Mouse (Mus musculus) stomach, embryonic 16.5 days (tissue): ENCODE measurements at regions not wholly inside any gene's neighbourhood (a gene's known extent, or its start where the extent isn't known, plus 50 kb on each side); places are given as distances from the start of the nearest gene placed in this dataset.
"Not testable (repeated sequence)": the region's sequence is repeated elsewhere in the genome, so short reads cannot be mapped to it uniquely, and the experiment has no call there.

Experiments
- ATAC-seq: fragments of 200-750 bp; cut with Nextera tagmentation; 2 replicates; pipeline ENCODE4 v1.8.0; 2017; ENCODE audit warnings: moderate number of reproducible peaks, moderate TSS enrichment; ENCODE audit not compliant: insufficient read depth, low FRiP score
- H3K27ac ChIP-seq: fragments of 300-500 bp; sonication (generic); 2 replicates; pipeline ENCODE4 v1.5.1; 2014; ENCODE audit warnings: low read length
- H3K27me3 ChIP-seq: fragments of 300-500 bp; sonication (generic); 2 replicates; pipeline ENCODE4 v1.6.1; 2014; ENCODE audit warnings: low read length, control low read depth, mixed read lengths; ENCODE audit not compliant: control insufficient read depth, insufficient read depth
- H3K36me3 ChIP-seq: fragments of 300-500 bp; sonication (generic); 2 replicates; pipeline ENCODE4 v1.6.1; 2014; ENCODE audit warnings: low read length; ENCODE audit not compliant: control insufficient read depth, insufficient read depth
- H3K4me1 ChIP-seq: fragments of 300-500 bp; sonication (generic); 2 replicates; pipeline ENCODE4 v1.6.1; 2014; ENCODE audit warnings: low read length, control low read depth, mixed read lengths; ENCODE audit not compliant: control insufficient read depth, insufficient read depth
- H3K4me2 ChIP-seq: fragments of 300-500 bp; sonication (generic); 2 replicates; pipeline ENCODE4 v1.6.1; 2014; ENCODE audit warnings: low read depth, low read length, mixed read lengths
- H3K4me3 ChIP-seq: fragments of 300-500 bp; sonication (generic); replicated peaks from 2 replicates; pipeline ENCODE4 v1.5.1; 2014; ENCODE audit warnings: mild to moderate bottlenecking, low read length
- H3K9ac ChIP-seq: fragments of 300-500 bp; sonication (generic); 2 replicates; pipeline ENCODE4 v1.6.1; 2014; ENCODE audit warnings: low read length
- H3K9me3 ChIP-seq: fragments of 300-500 bp; sonication (generic); replicated peaks from 2 replicates; pipeline ENCODE4 v1.6.1; 2016; ENCODE audit warnings: low read length, control low read depth; ENCODE audit not compliant: control insufficient read depth
- WGBS: fragments of 180-500 bp; shearing (Covaris S2); extraction: QIAGEN DNeasy Blood & Tissue Kit; methylation state at CpG from one replicate; pipeline ENCODE4 v1.1.7; 2014; 5-methylcytosine and 5-hydroxymethylcytosine counted together

DNA sequence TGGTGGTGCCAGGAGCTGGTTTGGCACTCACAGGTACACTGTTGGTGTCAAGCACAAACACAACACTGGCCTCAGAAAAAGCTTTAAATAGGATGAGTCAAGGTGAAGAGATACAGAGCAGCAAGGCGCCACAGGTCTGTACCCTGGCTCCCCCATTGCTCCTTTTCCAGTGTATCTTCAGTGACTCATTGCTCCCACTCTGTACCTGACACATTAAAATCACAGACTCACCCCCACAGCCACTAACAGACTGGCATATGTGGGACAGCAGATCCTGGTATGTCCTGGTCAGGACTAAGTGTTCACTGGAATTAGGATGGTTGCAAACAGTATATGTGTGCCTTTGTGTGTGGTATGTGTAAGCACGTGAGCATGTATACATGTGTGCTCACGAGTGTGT, 226.5 kb downstream of the 1810013L24Rik start:
- Histone ChIP-seq H3K9ac (no peak overlapping the region), H3K4me1 (no peaks in the 10 kb centered on the region), H3K27ac (no peak overlapping the region), H3K4me2 (no peak overlapping the region), H3K4me3 (no peak overlapping the region), H3K36me3 (no peaks in the 10 kb centered on the region), H3K27me3 (no peaks in the 10 kb centered on the region), H3K9me3 (no peaks in the 10 kb centered on the region)
- no peak for ATAC-seq
- 85% methylated on average over 3 of the region's 3 CpGs for WGBS

DNA sequence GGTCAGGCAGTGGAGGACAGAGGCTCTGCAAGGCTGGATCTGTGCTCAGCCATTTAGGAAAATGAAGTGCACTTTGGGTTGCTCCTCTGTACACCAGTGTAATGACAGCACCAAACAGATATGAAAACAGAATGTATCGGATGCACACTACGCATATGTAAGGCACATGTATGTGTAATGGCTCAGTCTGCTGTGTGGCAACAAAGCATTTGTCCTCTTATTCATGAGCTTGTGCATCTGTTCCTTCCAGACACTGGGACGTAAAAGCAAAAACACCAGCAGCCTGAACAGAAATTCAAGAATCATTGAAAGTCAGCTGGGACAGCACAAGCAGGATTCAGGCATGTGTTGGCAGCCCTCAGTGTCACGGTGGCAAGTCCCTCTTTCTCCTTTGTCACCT, 241.6 kb downstream of the 1810013L24Rik start:
- Histone ChIP-seq H3K27ac (no peak overlapping the region), H3K4me2 (no peak overlapping the region), H3K9ac (no peak overlapping the region), H3K27me3 (no peaks in the 10 kb centered on the region), H3K9me3 (no peaks in the 10 kb centered on the region), H3K4me3 (no peak overlapping the region), H3K36me3 (no peaks in the 10 kb centered on the region), H3K4me1 (no peaks in the 10 kb centered on the region)
- WGBS, result 91% methylated on average over 4 of the region's 4 CpGs
- no peak for ATAC-seq

DNA sequence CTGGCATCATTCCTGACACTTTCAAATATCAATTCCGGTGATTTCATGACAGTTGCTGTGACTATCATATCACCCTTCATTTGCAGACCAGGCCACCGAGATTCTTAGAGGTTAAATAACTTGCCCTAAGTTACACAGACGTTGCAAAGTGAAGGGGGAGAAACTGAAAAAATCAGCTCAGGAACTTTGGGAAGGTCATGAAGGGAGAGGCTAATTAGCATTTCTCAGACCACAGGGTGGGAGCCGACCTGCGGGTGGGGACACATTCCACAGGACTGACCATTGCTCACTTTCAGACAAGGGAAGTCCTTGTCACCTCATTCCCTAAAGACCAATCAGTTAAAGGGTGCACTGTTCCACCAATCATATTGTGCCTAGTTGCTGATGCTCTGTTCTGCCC, 242.1 kb downstream of the 1810013L24Rik start:
- not testable (repeated sequence) for ATAC-seq, H3K4me2 ChIP-seq, H3K4me3 ChIP-seq, H3K9ac ChIP-seq, H3K4me1 ChIP-seq, H3K27ac ChIP-seq, H3K9me3 ChIP-seq, H3K36me3 ChIP-seq, H3K27me3 ChIP-seq
- 76% methylated on average over 5 of the region's 5 CpGs for WGBS

DNA sequence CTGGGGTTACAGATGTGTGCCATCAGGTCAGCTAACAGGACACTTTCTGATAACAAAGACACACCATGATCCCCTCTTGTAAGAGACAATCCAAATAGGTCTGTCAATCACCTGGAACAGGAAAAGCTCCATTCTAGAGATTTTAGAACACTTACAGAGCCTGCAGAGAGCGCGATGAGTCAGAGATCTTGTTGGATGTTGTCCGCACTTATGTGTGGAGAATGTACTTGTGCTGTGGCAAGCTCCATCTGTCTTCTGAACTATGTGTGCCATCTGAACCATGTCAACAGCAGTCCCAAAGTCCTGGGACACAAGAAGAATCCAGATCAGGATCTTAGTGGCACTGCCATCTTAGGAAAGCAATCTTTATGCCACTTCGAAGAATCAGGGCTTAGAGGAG, 244.4 kb downstream of the 1810013L24Rik start:
- H3K4me1 ChIP-seq, result no peaks in the 10 kb centered on the region
- H3K9ac ChIP-seq, result no peak overlapping the region
- no peak for ATAC-seq
- H3K27me3 ChIP-seq, result no peaks in the 10 kb centered on the region
- H3K4me3 ChIP-seq, result no peak overlapping the region
- WGBS, result 89% methylated on average over 4 of the region's 4 CpGs
- H3K9me3 ChIP-seq, result no peaks in the 10 kb centered on the region
- no peaks in the 10 kb centered on the region for H3K36me3 ChIP-seq
- H3K27ac ChIP-seq, result no peak overlapping the region
- H3K4me2 ChIP-seq, result no peak overlapping the region

DNA sequence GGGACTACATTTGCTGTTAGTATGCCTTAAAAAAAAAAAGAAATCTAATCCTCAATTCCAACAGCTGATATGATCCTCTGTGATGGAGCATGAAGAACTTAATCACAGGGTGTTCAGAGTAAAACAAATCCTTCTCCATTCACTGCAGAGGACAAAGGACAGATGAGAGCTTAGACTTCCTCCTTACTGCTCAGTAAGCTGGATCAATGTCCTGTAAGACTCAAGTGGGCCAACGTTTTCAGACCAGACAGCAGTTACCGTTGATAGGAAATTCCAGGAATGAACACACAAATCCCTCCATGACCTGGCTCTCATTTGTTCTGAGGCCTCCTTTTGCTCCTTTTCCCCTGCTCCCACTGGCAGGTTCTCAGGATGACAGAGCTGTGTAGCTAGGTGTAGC, 247.6 kb downstream of the 1810013L24Rik start:
- H3K36me3 ChIP-seq, result no peaks in the 10 kb centered on the region
- no peaks in the 10 kb centered on the region for H3K9me3 ChIP-seq
- WGBS, result 62% methylated on average over 2 of the region's 2 CpGs
- H3K4me2 ChIP-seq, result no peak overlapping the region
- H3K9ac ChIP-seq, result no peak overlapping the region
- H3K27ac ChIP-seq, result no peak overlapping the region
- no peak overlapping the region for H3K4me3 ChIP-seq
- ATAC-seq, result no peak
- no peaks in the 10 kb centered on the region for H3K27me3 ChIP-seq
- no peaks in the 10 kb centered on the region for H3K4me1 ChIP-seq

DNA sequence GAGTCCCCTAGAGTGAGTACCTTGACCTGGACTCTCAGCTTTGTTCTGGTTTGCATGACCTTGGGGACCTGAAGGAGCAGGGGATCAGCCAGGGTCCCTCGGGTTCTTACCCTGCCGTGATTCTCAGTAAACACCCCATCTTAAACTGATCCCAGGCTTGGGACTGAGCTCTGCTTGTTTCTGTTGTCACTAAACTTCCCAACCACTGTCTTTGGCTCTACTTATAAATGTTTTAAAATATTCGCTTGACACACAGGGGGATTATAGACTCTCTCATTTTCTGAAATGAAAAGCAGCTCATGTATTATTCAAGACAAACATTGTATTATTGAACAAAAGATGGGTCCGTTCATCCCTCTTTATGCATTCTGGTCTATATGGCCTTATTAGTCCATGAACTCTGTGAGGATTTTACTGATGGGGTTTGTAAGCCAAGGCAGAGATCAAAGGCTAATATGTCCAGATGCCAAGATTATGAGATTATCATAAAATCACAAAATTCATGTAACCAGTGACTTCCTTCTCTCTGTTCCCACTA, 248.6 kb downstream of the 1810013L24Rik start:
- no peak overlapping the region for H3K27ac ChIP-seq
- no peaks in the 10 kb centered on the region for H3K27me3 ChIP-seq
- H3K4me2 ChIP-seq, result no peak overlapping the region
- no peak overlapping the region for H3K4me3 ChIP-seq
- 85% methylated on average over 4 of the region's 4 CpGs for WGBS
- no peak for ATAC-seq
- no peaks in the 10 kb centered on the region for H3K36me3 ChIP-seq
- no peaks in the 10 kb centered on the region for H3K9me3 ChIP-seq
- no peak overlapping the region for H3K9ac ChIP-seq
- H3K4me1 ChIP-seq, result no peaks in the 10 kb centered on the region

DNA sequence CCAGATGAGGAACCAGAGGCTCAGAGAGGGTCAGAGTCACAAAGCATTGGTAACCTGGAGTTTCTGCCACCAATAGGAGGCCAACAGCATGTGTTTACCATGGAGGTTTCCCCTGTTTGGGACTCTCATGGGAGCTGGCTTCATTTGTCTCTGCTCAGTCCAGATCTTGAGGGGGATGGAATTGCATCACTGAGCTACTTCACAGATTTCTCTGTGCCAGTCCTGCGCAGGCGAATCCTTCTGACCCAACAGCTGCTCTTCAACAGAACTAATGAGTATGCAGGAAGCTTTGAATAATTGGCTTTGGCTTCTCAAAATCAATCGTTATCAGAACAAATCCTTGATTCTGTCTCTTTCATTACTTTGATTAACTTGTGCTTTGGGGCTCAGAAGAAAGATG, 253.1 kb downstream of the 1810013L24Rik start:
- Histone ChIP-seq H3K27ac (no peak overlapping the region), H3K4me2 (no peak overlapping the region), H3K36me3 (no peaks in the 10 kb centered on the region), H3K4me1 (no peaks in the 10 kb centered on the region), H3K9me3 (no peaks in the 10 kb centered on the region), H3K27me3 (no peaks in the 10 kb centered on the region), H3K9ac (no peak overlapping the region), H3K4me3 (no peak overlapping the region)
- 89% methylated on average over 3 of the region's 3 CpGs for WGBS
- no peak for ATAC-seq

DNA sequence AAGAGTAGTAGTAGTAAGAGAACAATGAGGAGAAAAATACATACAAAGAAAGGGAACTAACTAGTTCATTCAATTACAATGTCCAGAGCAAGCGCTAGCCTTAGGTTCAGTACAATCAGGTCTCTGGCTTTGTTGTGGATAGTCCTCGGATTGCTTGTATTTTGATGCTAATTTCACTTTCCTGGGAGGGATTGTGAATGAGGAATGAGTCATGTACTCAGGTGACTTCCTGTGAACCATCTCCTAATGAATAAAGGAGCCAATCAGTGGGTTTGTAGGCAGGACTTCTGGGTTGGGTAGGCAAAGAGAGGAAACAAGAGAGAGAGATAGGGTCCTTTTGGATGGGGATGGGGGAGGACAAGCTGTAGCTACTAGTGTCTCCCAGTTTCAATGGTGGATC, 253.8 kb downstream of the 1810013L24Rik start:
- H3K9ac ChIP-seq, result no peak overlapping the region
- ATAC-seq, result no peak
- WGBS, result 82% methylated on average over 2 of the region's 2 CpGs

DNA sequence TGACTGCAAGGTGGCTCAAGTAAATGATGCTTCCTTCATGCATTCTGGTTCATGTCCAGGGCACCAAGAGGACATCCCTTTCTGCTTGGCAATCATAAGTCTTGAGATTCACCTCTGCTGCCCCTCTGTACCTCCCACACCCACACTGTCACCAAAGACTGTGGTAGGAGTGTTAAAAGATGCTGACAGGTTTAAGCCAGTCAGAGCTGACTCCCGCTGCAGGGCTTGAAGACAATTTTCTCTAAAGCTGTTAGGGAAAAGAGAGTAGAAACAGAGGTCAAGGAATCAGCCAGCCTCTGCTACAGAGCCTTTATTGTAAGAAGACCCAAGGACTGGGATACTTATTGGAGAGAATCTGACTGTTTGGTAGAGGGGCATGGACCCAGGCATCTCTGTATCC, 254.7 kb downstream of the 1810013L24Rik start:
- WGBS, result 81% methylated on average over 1 of the region's 1 CpGs
- Histone ChIP-seq H3K4me2 (no peak overlapping the region), H3K27me3 (no peaks in the 10 kb centered on the region), H3K27ac (no peak overlapping the region), H3K9ac (no peak overlapping the region), H3K4me3 (no peak overlapping the region), H3K9me3 (no peaks in the 10 kb centered on the region), H3K4me1 (no peaks in the 10 kb centered on the region), H3K36me3 (no peaks in the 10 kb centered on the region)
- no peak for ATAC-seq

More for the DNA sequence above, 253.8 kb downstream of the 1810013L24Rik start:
- Histone ChIP-seq H3K27ac (no peak overlapping the region), H3K4me3 (no peak overlapping the region), H3K4me1 (no peaks in the 10 kb centered on the region), H3K9me3 (no peaks in the 10 kb centered on the region), H3K4me2 (no peak overlapping the region), H3K27me3 (no peaks in the 10 kb centered on the region), H3K36me3 (no peaks in the 10 kb centered on the region)

DNA sequence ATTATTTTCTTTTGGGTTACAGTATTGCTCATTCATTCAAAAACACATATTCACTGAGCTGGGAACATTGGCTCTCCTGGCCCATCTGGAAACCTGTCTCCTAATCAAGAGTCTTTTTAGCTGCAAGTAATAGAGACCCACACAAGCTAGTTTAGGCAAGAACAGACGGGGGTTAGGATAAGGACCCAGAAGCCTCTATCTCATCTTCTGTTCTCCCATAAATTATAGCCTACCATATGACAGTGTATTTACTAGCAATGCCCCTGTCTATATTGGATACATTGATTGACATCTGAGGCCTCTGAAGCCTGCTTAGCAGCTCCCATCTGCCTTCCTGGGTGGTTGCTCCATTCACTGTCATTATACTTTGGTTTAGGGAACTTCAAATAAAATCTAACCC, 255.2 kb downstream of the 1810013L24Rik start:
- Histone ChIP-seq H3K27me3 (no peaks in the 10 kb centered on the region), H3K9me3 (no peaks in the 10 kb centered on the region), H3K4me3 (no peak overlapping the region), H3K9ac (no peak overlapping the region), H3K36me3 (no peaks in the 10 kb centered on the region), H3K4me2 (no peak overlapping the region), H3K4me1 (no peaks in the 10 kb centered on the region), H3K27ac (no peak overlapping the region)
- WGBS, result 60% methylated on average over 1 of the region's 1 CpGs
- no peak for ATAC-seq
